Mouse (Mus musculus): ENCODE measurements around the gene 1700042G07Rik. TPM values are rescaled to one million over a fixed set of nuclear protein-coding genes. Genes with fewer than 3 reads are reported as not detected.

The 1700042G07Rik gene
- total RNA-seq (2014; rRNA removed) = not detected in 2 replicates
- polyA plus RNA-seq (2015; fragmentation: Nextera tagmentation; extraction: Ambion mirVana) = not detected in 2 replicates

DNA sequence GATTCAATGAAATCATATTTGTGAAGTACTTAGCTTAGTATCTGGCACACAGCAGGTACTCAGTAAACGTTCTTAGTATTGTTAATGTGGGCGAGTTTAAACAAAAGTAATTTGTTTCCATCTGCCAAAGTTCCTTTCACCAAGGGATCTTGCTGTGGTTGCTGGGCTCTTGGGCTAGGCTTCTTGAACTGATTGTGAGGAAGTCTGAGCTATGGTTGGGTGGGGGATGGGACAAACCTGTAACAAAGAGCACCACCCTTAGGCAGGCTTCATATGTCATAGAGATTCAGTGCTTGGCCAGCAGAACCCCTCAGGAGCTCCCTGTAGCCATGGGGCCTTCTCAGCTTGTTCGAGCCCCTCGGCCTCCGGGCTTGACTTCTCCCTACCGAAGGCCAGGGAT lies at the start of gene 1700042G07Rik, which contains the start of gene Gm49337:
Gene 1700042G07Rik, plus strand, starts transcription at position 301 of the 400 bp plus-strand sequence.
Gene Gm49337, plus strand, starts transcription at position 313 of the 400 bp plus-strand sequence.
- DNase-seq (ENCODE audit: low spot score) = no peak
- H3K9ac ChIP-seq (replicated peaks; ENCODE audit: low read length, poor library complexity, severe bottlenecking) = no peak within 1 kb of the TSS
- H3K27ac ChIP-seq (ENCODE audit: low read depth, low read length) = no peak within 1 kb of the TSS
- no peak within 1 kb of the TSS for H3K4me2 ChIP-seq (ENCODE audit: low read depth, low read length, poor library complexity, severe bottlenecking)
- H3K27me3 ChIP-seq (ENCODE audit: insufficient read depth, low read length) = no peaks in the 10 kb centered on the region
- no peak for ATAC-seq (ENCODE audit: low FRiP score)
- WGBS = 86% methylated on average over 6 of the region's 6 CpGs
- no peak within 1 kb of the TSS for H3K4me3 ChIP-seq (ENCODE audit: low read depth, low read length)
- no peaks in the 10 kb centered on the region for H3K36me3 ChIP-seq (ENCODE audit: insufficient read depth, low read length)
- H3K4me1 ChIP-seq (ENCODE audit: insufficient read depth, low read length) = no peaks in the 10 kb centered on the region; the same call in 1 of the 2 replicates
- no peak for TF ChIP-seq CTCF (IDR thresholded peaks at IDR 0.05)
- H3K9me3 ChIP-seq (ENCODE audit: low read length) = no peaks in the 10 kb centered on the region

DNA sequence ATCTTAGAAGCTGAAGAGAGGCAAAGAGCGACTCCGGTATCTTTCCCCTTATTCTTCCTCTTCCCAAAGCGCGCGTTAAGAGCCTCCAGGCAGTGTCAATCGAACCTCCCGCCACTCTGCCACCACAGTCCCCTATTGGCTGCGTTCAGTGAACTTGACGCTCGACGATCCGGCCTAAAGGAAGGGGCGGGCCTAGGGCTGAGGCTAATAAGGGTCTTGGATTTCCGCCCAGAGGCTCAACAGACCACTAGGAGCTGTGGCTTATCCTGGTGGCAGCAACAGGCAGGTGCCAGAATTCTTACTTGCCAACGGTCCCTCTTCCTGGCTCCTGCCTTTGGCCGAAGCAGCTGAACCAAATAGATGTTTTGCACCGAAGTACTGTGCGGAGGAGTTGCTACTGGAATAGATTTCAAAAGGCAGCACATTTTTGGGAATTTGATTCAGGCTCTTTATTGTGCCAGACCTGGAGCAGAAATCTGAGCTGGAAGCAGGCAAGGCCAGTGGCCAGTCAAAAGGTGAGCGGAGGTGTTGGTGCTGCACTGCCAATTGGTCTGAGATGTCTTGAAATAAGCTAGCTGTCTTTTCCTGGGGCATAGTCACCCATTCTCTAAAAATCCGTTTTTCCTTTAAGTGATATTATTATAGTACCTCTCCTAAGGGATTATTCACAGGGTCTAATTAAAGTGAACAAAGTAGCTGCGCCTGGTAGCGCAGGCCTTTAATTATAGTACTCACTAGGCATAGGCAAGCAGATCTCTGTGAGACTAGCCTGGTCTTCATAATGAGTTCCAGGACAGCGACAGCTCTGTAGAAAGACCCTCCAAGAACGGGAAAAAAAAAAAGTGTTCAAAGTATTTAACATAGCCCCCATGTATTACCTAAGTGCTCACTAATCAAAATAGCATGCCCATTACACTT lies 49.3 kb upstream of the 1700042G07Rik start, which contains the start of the genes Rad54l and Pomgnt1:
Gene Rad54l, minus strand, starts transcription at position 89 of the 918 bp plus-strand sequence.
Gene Pomgnt1, plus strand, starts transcription at position 239 of the 918 bp plus-strand sequence.
- WGBS = 5% methylated on average over 24 of the region's 24 CpGs
- TF ChIP-seq CTCF (IDR thresholded peaks at IDR 0.05) = peak; percentile 66

DNA sequence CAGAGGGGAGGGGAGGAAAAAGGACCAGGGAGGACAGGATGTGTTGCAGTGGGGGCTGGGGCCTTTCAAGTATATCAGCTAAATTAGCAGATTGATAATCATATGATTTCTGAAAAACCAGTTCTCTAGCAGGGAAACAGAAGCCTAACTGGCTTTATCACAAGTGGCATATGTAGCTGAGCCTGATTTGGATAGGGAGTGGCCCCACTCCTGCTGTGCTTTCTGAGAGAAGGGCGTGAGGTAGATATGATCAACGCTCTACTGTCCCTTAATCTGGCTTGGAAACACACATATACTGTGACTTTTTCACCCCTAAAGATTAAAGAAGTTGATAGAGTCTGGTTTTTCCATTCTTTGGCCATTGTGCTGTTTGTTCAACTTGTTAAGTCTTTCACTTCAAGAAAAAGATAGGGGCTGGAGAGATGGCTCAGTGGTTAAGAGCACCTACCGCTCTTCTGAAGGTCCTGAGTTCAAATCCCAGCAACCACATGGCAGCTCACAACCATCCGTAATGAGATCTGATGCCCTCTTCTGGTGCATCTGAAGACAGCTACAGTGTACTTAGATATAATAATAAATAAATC lies 47.3 kb upstream of the 1700042G07Rik start:
- ATAC-seq (ENCODE audit: low FRiP score) = no peak
- Histone ChIP-seq H3K4me3 (ENCODE audit: low read depth, low read length) (no peak overlapping the region), H3K27ac (ENCODE audit: low read depth, low read length) (no peak overlapping the region), H3K9ac (replicated peaks; ENCODE audit: low read length, poor library complexity, severe bottlenecking) (no peak overlapping the region), H3K4me1 (ENCODE audit: insufficient read depth, low read length) (0 out of 2 replicates have a peak, but pooled peaks cover 4% of the 10 kb centered on the region), H3K9me3 (ENCODE audit: low read length) (no peaks in the 10 kb centered on the region), H3K4me2 (ENCODE audit: low read depth, low read length, poor library complexity, severe bottlenecking) (no peak overlapping the region), H3K36me3 (ENCODE audit: insufficient read depth, low read length) (no peaks in the 10 kb centered on the region), H3K27me3 (ENCODE audit: insufficient read depth, low read length) (no peaks in the 10 kb centered on the region)
- WGBS = 96% methylated on average over 4 of the region's 4 CpGs
- TF ChIP-seq CTCF (IDR thresholded peaks at IDR 0.05) = no peak
- DNase-seq (ENCODE audit: low spot score) = no peak

More for the DNA sequence above, 49.3 kb upstream of the 1700042G07Rik start, which contains the start of the genes Rad54l and Pomgnt1:
- Histone ChIP-seq H3K4me3 (ENCODE audit: low read depth, low read length) (peak within 1 kb of the TSS; percentile 53), H3K36me3 (ENCODE audit: insufficient read depth, low read length) (no peaks in the 10 kb centered on the region), H3K27ac (ENCODE audit: low read depth, low read length) (peak within 1 kb of the TSS; percentile 51; the same call in 1 of the 2 replicates), H3K27me3 (ENCODE audit: insufficient read depth, low read length) (no peaks in the 10 kb centered on the region), H3K4me2 (ENCODE audit: low read depth, low read length, poor library complexity, severe bottlenecking) (peak within 1 kb of the TSS; percentile 63), H3K9ac (replicated peaks; ENCODE audit: low read length, poor library complexity, severe bottlenecking) (peak within 1 kb of the TSS; percentile 54), H3K9me3 (ENCODE audit: low read length) (no peaks in the 10 kb centered on the region), H3K4me1 (ENCODE audit: insufficient read depth, low read length) (0 out of 2 replicates have a peak, but pooled peaks cover 4% of the 10 kb centered on the region)
- ATAC-seq (ENCODE audit: low FRiP score) (peak; percentile 96), DNase-seq (ENCODE audit: low spot score) (peak; percentile 99)

DNA sequence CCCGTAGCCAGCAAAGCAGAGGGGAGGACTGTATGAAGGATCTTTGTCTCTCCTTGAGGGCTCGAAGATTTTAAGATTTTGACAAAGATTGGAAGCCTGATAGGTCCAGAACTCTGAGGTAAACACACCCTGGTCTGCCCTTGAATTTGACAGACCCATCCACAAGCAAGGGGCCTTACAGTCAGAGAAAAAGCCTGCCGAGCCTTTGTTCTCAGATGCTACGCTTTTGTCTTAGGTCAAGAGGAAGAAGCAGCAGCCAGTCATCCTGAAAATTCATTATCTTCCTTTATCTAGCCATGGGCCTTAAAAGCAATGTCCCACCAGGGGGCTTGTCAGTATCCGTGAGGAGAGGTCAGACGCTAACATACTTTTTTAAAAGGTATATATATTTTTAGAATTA lies 45.2 kb upstream of the 1700042G07Rik start:
- no peak for TF ChIP-seq CTCF (IDR thresholded peaks at IDR 0.05)
- no peak for ATAC-seq (ENCODE audit: low FRiP score)
- WGBS = 60% methylated on average over 6 of the region's 6 CpGs
- Histone ChIP-seq H3K4me1 (ENCODE audit: insufficient read depth, low read length) (0 out of 2 replicates have a peak, but pooled peaks cover 4% of the 10 kb centered on the region), H3K9ac (replicated peaks; ENCODE audit: low read length, poor library complexity, severe bottlenecking) (no peak overlapping the region), H3K27ac (ENCODE audit: low read depth, low read length) (no peak overlapping the region), H3K4me3 (ENCODE audit: low read depth, low read length) (no peak overlapping the region), H3K4me2 (ENCODE audit: low read depth, low read length, poor library complexity, severe bottlenecking) (no peak overlapping the region), H3K9me3 (ENCODE audit: low read length) (no peaks in the 10 kb centered on the region), H3K36me3 (ENCODE audit: insufficient read depth, low read length) (no peaks in the 10 kb centered on the region), H3K27me3 (ENCODE audit: insufficient read depth, low read length) (no peaks in the 10 kb centered on the region)
- no peak for DNase-seq (ENCODE audit: low spot score)

- TF ChIP-seq CTCF (IDR thresholded peaks at IDR 0.05) = no peak
- Histone ChIP-seq H3K36me3 (ENCODE audit: insufficient read depth, low read length) (no peaks in the 10 kb centered on the region), H3K9ac (replicated peaks; ENCODE audit: low read length, poor library complexity, severe bottlenecking) (no peak overlapping the region), H3K27ac (ENCODE audit: low read depth, low read length) (no peak overlapping the region), H3K4me1 (ENCODE audit: insufficient read depth, low read length) (no peaks in the 10 kb centered on the region), H3K27me3 (ENCODE audit: insufficient read depth, low read length) (no peaks in the 10 kb centered on the region), H3K4me3 (ENCODE audit: low read depth, low read length) (no peak overlapping the region), H3K9me3 (ENCODE audit: low read length) (no peaks in the 10 kb centered on the region), H3K4me2 (ENCODE audit: low read depth, low read length, poor library complexity, severe bottlenecking) (no peak overlapping the region)
- 82% methylated on average over 4 of the region's 4 CpGs for whole genome bisulfite sequencing
- no peak for ATAC-seq (ENCODE audit: low FRiP score)
- no peak for DNase-seq (ENCODE audit: low spot score)
Observed at GRCm38 (mm10) chr4:116133126-116133525, 40.0 kb upstream of the 1700042G07Rik start.

All from midbrain, postnatal 0 days (tissue).